ENCODE assay signal across 7 mouse cellular contexts in genomic region chr8:26961251-26962063, GRCm38 (mm10). TPM values are rescaled to one million over a fixed set of nuclear protein-coding genes. Genes with fewer than 3 reads are reported as not detected.
DNase-seq lines count a peak whose midpoint lies in the region; ATAC-seq lines count a peak whose summit lies in the region.

No protein-coding gene starts in this region.

- peak; percentile 53 for ATAC-seq in common myeloid progenitor, adult 5-6 weeks (replicated peaks; ENCODE audit: low read depth, poor library complexity, severe bottlenecking)
- ATAC-seq in granulocyte monocyte progenitor cell, adult 5-6 weeks (replicated peaks; ENCODE audit: poor library complexity, severe bottlenecking), result peak; percentile 70
- no peak for ATAC-seq in erythroid progenitor cell, adult 5-6 weeks (replicated peaks; ENCODE audit: low FRiP score, poor library complexity, severe bottlenecking)

- DNase-seq in layer of hippocampus, adult 9-11 months, result peak; percentile 19
- DNase-seq in layer of hippocampus, adult 18-20 months (ENCODE audit: low spot score in 2 of 2), result no peak
- DNase-seq in lung, postnatal 10 days, result peak; percentile 64
- peak; percentile 90 for DNase-seq in retina, postnatal 1 day

RNA-seq across cellular contexts. Expression of gene Zfp703, which starts 15.7 kb away (rescaled TPM):
- 10 to 100 TPM; 26.6 to 26.7 TPM for total RNA-seq in layer of hippocampus, adult 18-20 months (2021)
- total RNA-seq in common myeloid progenitor, adult 5-6 weeks (2017), result 1.6 and 2.0 TPM in 2 replicates
- 8.1 and 14.2 TPM in 2 replicates for total RNA-seq in granulocyte monocyte progenitor cell, adult 5-6 weeks (2014; fragmentation: Nextera tagmentation)
- 1.5 and 2.5 TPM in 2 replicates for total RNA-seq in granulocyte monocyte progenitor cell, adult 5-6 weeks (2017)
- total RNA-seq in erythroid progenitor cell, adult 5-6 weeks (2015; ENCODE audit: low replicate concordance), result 2.5 and 15.5 TPM in 2 replicates
- 1.4 TPM in 2 replicates for total RNA-seq in erythroid progenitor cell, adult 5-6 weeks (2017; ENCODE audit: low replicate concordance)

Comparison
In these comparisons a context has a peak if more than half of its experiments do, and no peak if none do; other contexts are left out.
1. DNase-seq: peak in layer of hippocampus, adult 9-11 months (single experiment), lung, postnatal 10 days (single experiment) and retina, postnatal 1 day (single experiment); none in layer of hippocampus, adult 18-20 months (0 of 2).